In genomic region chr3:105763132-105763851, GRCm38 (mm10) we compare ENCODE assay signal across 14 mouse cellular contexts. TPM values are rescaled to one million over a fixed set of nuclear protein-coding genes. Genes with fewer than 3 reads are reported as not detected.
DNase-seq lines count a peak whose midpoint lies in the region; ATAC-seq and TF ChIP-seq lines count a peak whose summit lies in the region.
"Had no signal": no experiment of that assay in that cellular context is flagged by ENCODE, and none has a peak within 500 bp of the region (broad histone marks: within the 10 kb centered on the region; RNA-seq: fewer than 3 reads in every experiment).

No protein-coding gene starts in this region.

- no peaks in the 10 kb centered on the region for H3K9me3 ChIP-seq in limb, embryonic 10.5 days (replicated peaks)
- H3K9me3 ChIP-seq: forebrain, embryonic 13.5 days; heart, embryonic 15.5 days; midbrain, embryonic 10.5 days had no signal

- H3K4me3 ChIP-seq in lung, adult 2 months (replicated peaks; ENCODE audit: extremely low read depth, low read depth, low read length) = no peak overlapping the region
- H3K4me3 ChIP-seq in limb, embryonic 10.5 days = no peak overlapping the region
- H3K4me3 ChIP-seq: forebrain, embryonic 13.5 days; heart, embryonic 15.5 days; midbrain, embryonic 10.5 days had no signal

- TF ChIP-seq POLR2A in lung, adult 2 months (IDR thresholded peaks at IDR 0.05; ENCODE audit: borderline replicate concordance, extremely low read depth, low read depth, low read length) = no peak

- no peaks in the 10 kb centered on the region for H3K36me3 ChIP-seq in limb, embryonic 10.5 days
- H3K36me3 ChIP-seq: heart, embryonic 15.5 days; midbrain, embryonic 10.5 days had no signal

- DNase-seq in lung, postnatal 10 days = peak; percentile 7
- DNase-seq in lung, adult 2 months = no peak
- DNase-seq in thymus, postnatal 25 days = peak; percentile 51
- no peak for DNase-seq in limb, embryonic 10.5 days (ENCODE audit: low spot score)
- DNase-seq in left cerebral cortex, adult 9 months (ENCODE audit: low spot score in 2 of 2) = no peak
- DNase-seq in kidney, postnatal 25 days = no peak
- DNase-seq: adrenal gland, adult 8-10 months; kidney, adult 9 months; retina, postnatal 1 day had no signal

- WGBS in lung, adult 2 months = 28% methylated on average over 4 of the region's 4 CpGs
- 72% methylated on average over 4 of the region's 4 CpGs for WGBS in limb, embryonic 10.5 days

- peak; percentile 91 for ATAC-seq in common myeloid progenitor, adult 5-6 weeks (replicated peaks; ENCODE audit: low read depth, poor library complexity, severe bottlenecking)
- ATAC-seq in megakaryocyte, adult 5-6 weeks (ENCODE audit: poor library complexity, severe bottlenecking) = peak; percentile 79
- ATAC-seq: forebrain, embryonic 13.5 days had no signal

- TF ChIP-seq CTCF in lung, adult 2 months (IDR thresholded peaks at IDR 0.05; ENCODE audit: insufficient read depth, low read length) = no peak

- H3K4me1 ChIP-seq in lung, adult 2 months (ENCODE audit: control insufficient read depth, insufficient read depth, low read length) = peaks cover 14% of the 10 kb centered on the region
- H3K4me1 ChIP-seq in limb, embryonic 10.5 days = 0 out of 2 replicates have a peak, but pooled peaks cover 2% of the 10 kb centered on the region
- H3K4me1 ChIP-seq: forebrain, embryonic 13.5 days; midbrain, embryonic 10.5 days had no signal

- H3K27ac ChIP-seq in limb, embryonic 10.5 days = no peak overlapping the region
- H3K27ac ChIP-seq: forebrain, embryonic 13.5 days; heart, embryonic 15.5 days; midbrain, embryonic 10.5 days had no signal

- H3K27me3 ChIP-seq in limb, embryonic 10.5 days (ENCODE audit: low read depth, poor library complexity, severe bottlenecking) = no peaks in the 10 kb centered on the region
- H3K27me3 ChIP-seq: forebrain, embryonic 13.5 days; heart, embryonic 15.5 days had no signal

RNA-seq across cellular contexts. Expression of gene Rap1a, which starts 37.8 kb away (rescaled TPM):
- polyA plus RNA-seq in lung, adult 2 months (2012; rRNA removed) = 8.2 and 18.1 TPM in 2 replicates
- 134 and 136 TPM in 2 replicates for total RNA-seq in common myeloid progenitor, adult 5-6 weeks (2017)
- total RNA-seq in megakaryocyte, adult 5-6 weeks (2015) = 278 and 301 TPM in 2 replicates
- 210 and 223 TPM in 2 replicates for total RNA-seq in megakaryocyte, adult 5-6 weeks (2017)
- 67.3 and 71.6 TPM in 2 replicates for polyA plus RNA-seq in limb, embryonic 10.5 days (2016; fragmentation: Nextera tagmentation; extraction: Ambion mirVana)

RNA-seq across cellular contexts. Expression of gene Inka2, which starts 58.9 kb away (rescaled TPM):
- polyA plus RNA-seq in lung, adult 2 months (2012; rRNA removed) = 5.7 and 7.6 TPM in 2 replicates
- total RNA-seq in common myeloid progenitor, adult 5-6 weeks (2017) = 0.55 TPM in 1 of 2 replicates, not detected in the other
- total RNA-seq in megakaryocyte, adult 5-6 weeks (2015) = 0.42 TPM in 1 of 2 replicates, not detected in the other
- total RNA-seq in megakaryocyte, adult 5-6 weeks (2017) = not detected in 2 replicates
- polyA plus RNA-seq in limb, embryonic 10.5 days (2016; fragmentation: Nextera tagmentation; extraction: Ambion mirVana) = 0.33 and 0.50 TPM in 2 replicates

Comparison
In these comparisons a context has a peak if more than half of its experiments do, and no peak if none do; other contexts are left out.
1. DNase-seq: peak in lung, postnatal 10 days (single experiment) and thymus, postnatal 25 days (single experiment); none in lung, adult 2 months (single experiment), limb, embryonic 10.5 days (single experiment), left cerebral cortex, adult 9 months (0 of 2) and kidney, postnatal 25 days (0 of 2).